In genomic region chr12:112328809-112329575, GRCm38 (mm10) we compare ENCODE assay signal across 9 mouse cellular contexts.
DNase-seq lines count a peak whose midpoint lies in the region; ATAC-seq and TF ChIP-seq lines count a peak whose summit lies in the region.
"Had no signal": no experiment of that assay in that cellular context is flagged by ENCODE, and none has a peak within 500 bp of the region (broad histone marks: within the 10 kb centered on the region; RNA-seq: fewer than 3 reads in every experiment).

No protein-coding gene starts in this region.

- no peaks in the 10 kb centered on the region for H3K27me3 ChIP-seq in lung, embryonic 16.5 days (ENCODE audit: control insufficient read depth, insufficient read depth, low read depth, low read length)
- H3K27me3 ChIP-seq in embryonic facial prominence, embryonic 14.5 days (replicated peaks; ENCODE audit: control insufficient read depth, insufficient read depth, low read length), result no peaks in the 10 kb centered on the region
- no peaks in the 10 kb centered on the region for H3K27me3 ChIP-seq in intestine, postnatal 0 days (replicated peaks; ENCODE audit: control insufficient read depth, insufficient read depth, low read length)
- H3K27me3 ChIP-seq in small intestine, adult 2 months (ENCODE audit: control insufficient read depth, insufficient read depth, low read length), result no peaks in the 10 kb centered on the region

- peak; percentile 44 for ATAC-seq in lung, embryonic 16.5 days (ENCODE audit: low read depth)
- ATAC-seq in embryonic facial prominence, embryonic 14.5 days (ENCODE audit: low read depth), result peak; percentile 60
- ATAC-seq in intestine, postnatal 0 days, result peak; percentile 84
- no peak for ATAC-seq in activated CD4-positive, CD25-positive, alpha-beta regulatory T cell, adult 4 months
- ATAC-seq: Patski had no signal

- peaks cover 6% of the 10 kb centered on the region for H3K4me1 ChIP-seq in lung, embryonic 16.5 days (replicated peaks; ENCODE audit: control insufficient read depth, insufficient read depth, low read length)
- peaks cover 36% of the 10 kb centered on the region for H3K4me1 ChIP-seq in embryonic facial prominence, embryonic 14.5 days (ENCODE audit: control insufficient read depth, insufficient read depth, low read length)
- H3K4me1 ChIP-seq in intestine, postnatal 0 days (replicated peaks; ENCODE audit: control insufficient read depth, insufficient read depth, low read length), result no peaks in the 10 kb centered on the region
- peaks cover 15% of the 10 kb centered on the region for H3K4me1 ChIP-seq in small intestine, adult 2 months (ENCODE audit: control insufficient read depth, insufficient read depth, insufficient read length, low read length)

- no peak for DNase-seq in lung, adult 18-20 months
- peak; percentile 79 for DNase-seq in embryonic facial prominence, embryonic 14.5 days (ENCODE audit: low spot score)
- no peak for DNase-seq in yolk sac, embryonic 10.5 days (ENCODE audit: low spot score)

- TF ChIP-seq CTCF in intestine, postnatal 0 days (IDR thresholded peaks at IDR 0.05; ENCODE audit: low read depth), result no peak
- TF ChIP-seq CTCF in small intestine, adult 2 months (IDR thresholded peaks at IDR 0.05; ENCODE audit: extremely low read depth, insufficient read length, insufficient replicate concordance, low read depth, low read length), result no peak

- H3K9ac ChIP-seq in lung, embryonic 16.5 days (ENCODE audit: low read length), result no peak overlapping the region
- peak overlapping the region; percentile 2; the same call in 1 of the 2 replicates for H3K9ac ChIP-seq in embryonic facial prominence, embryonic 14.5 days (ENCODE audit: low read depth, low read length)
- no peak overlapping the region for H3K9ac ChIP-seq in intestine, postnatal 0 days (ENCODE audit: low read depth, low read length)
- H3K9ac ChIP-seq: stomach, embryonic 15.5 days had no signal

- no peak for TF ChIP-seq POLR2A in small intestine, adult 2 months (IDR thresholded peaks at IDR 0.05; ENCODE audit: low read depth, low read length)

- no peaks in the 10 kb centered on the region for H3K36me3 ChIP-seq in lung, embryonic 16.5 days (ENCODE audit: control insufficient read depth, insufficient read depth, low read length)
- H3K36me3 ChIP-seq in embryonic facial prominence, embryonic 14.5 days (ENCODE audit: control insufficient read depth, insufficient read depth, low read length), result no peaks in the 10 kb centered on the region
- H3K36me3 ChIP-seq in intestine, postnatal 0 days (ENCODE audit: control insufficient read depth, insufficient read depth), result no peaks in the 10 kb centered on the region
- no peaks in the 10 kb centered on the region for H3K36me3 ChIP-seq in small intestine, adult 2 months (ENCODE audit: control insufficient read depth, insufficient read depth, low read length)
- H3K36me3 ChIP-seq: stomach, embryonic 15.5 days had no signal

- no peak overlapping the region for H3K4me3 ChIP-seq in lung, embryonic 16.5 days (ENCODE audit: low read length)
- no peak overlapping the region for H3K4me3 ChIP-seq in embryonic facial prominence, embryonic 14.5 days (ENCODE audit: low read depth, low read length)
- no peak overlapping the region for H3K4me3 ChIP-seq in intestine, postnatal 0 days (ENCODE audit: low read depth, low read length)
- no peak overlapping the region for H3K4me3 ChIP-seq in small intestine, adult 2 months (ENCODE audit: low read depth, low read length)
- H3K4me3 ChIP-seq: stomach, embryonic 15.5 days had no signal

- H3K27ac ChIP-seq in lung, embryonic 16.5 days (ENCODE audit: low read length), result no peak overlapping the region
- H3K27ac ChIP-seq in embryonic facial prominence, embryonic 14.5 days (replicated peaks; ENCODE audit: low read depth, low read length), result no peak overlapping the region
- no peak overlapping the region for H3K27ac ChIP-seq in intestine, postnatal 0 days (ENCODE audit: low read depth, low read length)
- H3K27ac ChIP-seq in small intestine, adult 2 months (ENCODE audit: insufficient read depth, low read depth, low read length), result 0 out of 2 replicates have a peak overlapping the region, but pooled peaks have one; percentile 26
- H3K27ac ChIP-seq: stomach, embryonic 15.5 days had no signal

- no peaks in the 10 kb centered on the region for H3K9me3 ChIP-seq in lung, embryonic 16.5 days (ENCODE audit: control insufficient read depth, low read length)
- no peaks in the 10 kb centered on the region for H3K9me3 ChIP-seq in embryonic facial prominence, embryonic 14.5 days (ENCODE audit: control insufficient read depth, low read length)
- H3K9me3 ChIP-seq in intestine, postnatal 0 days (ENCODE audit: control insufficient read depth), result no peaks in the 10 kb centered on the region
- H3K9me3 ChIP-seq: stomach, embryonic 15.5 days had no signal

- 39% methylated on average over 8 of the region's 8 CpGs for WGBS in lung, embryonic 16.5 days
- 35% methylated on average over 8 of the region's 8 CpGs for WGBS in embryonic facial prominence, embryonic 14.5 days
- 33% methylated on average over 8 of the region's 8 CpGs for WGBS in intestine, postnatal 0 days
- 28% methylated on average over 8 of the region's 8 CpGs for WGBS in small intestine, adult 2 months

- H3K4me2 ChIP-seq in lung, embryonic 16.5 days (ENCODE audit: low read depth, low read length), result no peak overlapping the region
- peak overlapping the region; percentile 19; the same call in 1 of the 2 replicates for H3K4me2 ChIP-seq in embryonic facial prominence, embryonic 14.5 days (ENCODE audit: low read depth, low read length)
- no peak overlapping the region for H3K4me2 ChIP-seq in intestine, postnatal 0 days (replicated peaks; ENCODE audit: low read depth)
- H3K4me2 ChIP-seq: stomach, embryonic 15.5 days had no signal
